Mouse (Mus musculus): ENCODE data around the gene Gnao1. TPM values are rescaled to one million over a fixed set of nuclear protein-coding genes. Genes with fewer than 3 reads are reported as not detected.

Gnao1 gene
- polyA plus RNA-seq, 1 experiment: 11.9 TPM

- H3K4me3 ChIP-seq (ENCODE audit: insufficient read depth, low read length): no peak overlapping the region
- H3K27ac ChIP-seq (ENCODE audit: insufficient read depth, low read length): no peak overlapping the region
- no peak for TF ChIP-seq CTCF (IDR thresholded peaks at IDR 0.05; ENCODE audit: borderline replicate concordance, insufficient read depth, low read length)
- TF ChIP-seq POLR2A (IDR thresholded peaks at IDR 0.05; ENCODE audit: low read depth, low read length): no peak
- no peaks in the 10 kb centered on the region for H3K4me1 ChIP-seq (ENCODE audit: control insufficient read depth, insufficient read depth, low read length)
Observed at GRCm38 (mm10) chr8:93864064-93864463, 54.3 kb downstream of the Gnao1 start.

GRCm38 (mm10) chr8:93866271-93866670 is 56.5 kb downstream of the Gnao1 start:
- TF ChIP-seq POLR2A (IDR thresholded peaks at IDR 0.05; ENCODE audit: low read depth, low read length) (no peak), CTCF (IDR thresholded peaks at IDR 0.05; ENCODE audit: borderline replicate concordance, insufficient read depth, low read length) (no peak)
- no peaks in the 10 kb centered on the region for H3K4me1 ChIP-seq (ENCODE audit: control insufficient read depth, insufficient read depth, low read length)
- no peak overlapping the region for H3K27ac ChIP-seq (ENCODE audit: insufficient read depth, low read length)
- no peak overlapping the region for H3K4me3 ChIP-seq (ENCODE audit: insufficient read depth, low read length)

- no peak overlapping the region for H3K27ac ChIP-seq (ENCODE audit: insufficient read depth, low read length)
- no peak overlapping the region for H3K4me3 ChIP-seq (ENCODE audit: insufficient read depth, low read length)
- no peak for TF ChIP-seq POLR2A (IDR thresholded peaks at IDR 0.05; ENCODE audit: low read depth, low read length)
- no peak for TF ChIP-seq CTCF (IDR thresholded peaks at IDR 0.05; ENCODE audit: borderline replicate concordance, insufficient read depth, low read length)
- no peaks in the 10 kb centered on the region for H3K4me1 ChIP-seq (ENCODE audit: control insufficient read depth, insufficient read depth, low read length)
Observed at GRCm38 (mm10) chr8:93868486-93869221, 58.9 kb downstream of the Gnao1 start.

- H3K27ac ChIP-seq (ENCODE audit: insufficient read depth, low read length): peak overlapping the region; percentile 62; the same call in 1 of the 2 replicates
- H3K4me1 ChIP-seq (ENCODE audit: control insufficient read depth, insufficient read depth, low read length): no peaks in the 10 kb centered on the region
- TF ChIP-seq POLR2A (IDR thresholded peaks at IDR 0.05; ENCODE audit: low read depth, low read length) (no peak), CTCF (IDR thresholded peaks at IDR 0.05; ENCODE audit: borderline replicate concordance, insufficient read depth, low read length) (no peak)
- H3K4me3 ChIP-seq (ENCODE audit: insufficient read depth, low read length): no peak overlapping the region
Observed at GRCm38 (mm10) chr8:93871275-93871674, 61.5 kb downstream of the Gnao1 start.

- H3K4me3 ChIP-seq (ENCODE audit: insufficient read depth, low read length): no peak overlapping the region
- no peak overlapping the region for H3K27ac ChIP-seq (ENCODE audit: insufficient read depth, low read length)
- no peak for TF ChIP-seq CTCF (IDR thresholded peaks at IDR 0.05; ENCODE audit: borderline replicate concordance, insufficient read depth, low read length)
- no peak for TF ChIP-seq POLR2A (IDR thresholded peaks at IDR 0.05; ENCODE audit: low read depth, low read length)
- no peaks in the 10 kb centered on the region for H3K4me1 ChIP-seq (ENCODE audit: control insufficient read depth, insufficient read depth, low read length)
Observed at GRCm38 (mm10) chr8:93878396-93878795, 68.6 kb downstream of the Gnao1 start.

GRCm38 (mm10) chr8:93879966-93880365 is 70.2 kb downstream of the Gnao1 start:
- Histone ChIP-seq H3K4me3 (ENCODE audit: insufficient read depth, low read length) (no peak overlapping the region), H3K4me1 (ENCODE audit: control insufficient read depth, insufficient read depth, low read length) (no peaks in the 10 kb centered on the region), H3K27ac (ENCODE audit: insufficient read depth, low read length) (no peak overlapping the region)
- TF ChIP-seq POLR2A (IDR thresholded peaks at IDR 0.05; ENCODE audit: low read depth, low read length): no peak

GRCm38 (mm10) chr8:93881381-93881780 is 71.6 kb downstream of the Gnao1 start:
- TF ChIP-seq CTCF (IDR thresholded peaks at IDR 0.05; ENCODE audit: borderline replicate concordance, insufficient read depth, low read length) (no peak), POLR2A (IDR thresholded peaks at IDR 0.05; ENCODE audit: low read depth, low read length) (no peak)
- no peak overlapping the region for H3K27ac ChIP-seq (ENCODE audit: insufficient read depth, low read length)
- no peaks in the 10 kb centered on the region for H3K4me1 ChIP-seq (ENCODE audit: control insufficient read depth, insufficient read depth, low read length)
- H3K4me3 ChIP-seq (ENCODE audit: insufficient read depth, low read length): no peak overlapping the region

GRCm38 (mm10) chr8:93883241-93883640 is 73.5 kb downstream of the Gnao1 start:
- TF ChIP-seq CTCF (IDR thresholded peaks at IDR 0.05; ENCODE audit: borderline replicate concordance, insufficient read depth, low read length) (no peak), POLR2A (IDR thresholded peaks at IDR 0.05; ENCODE audit: low read depth, low read length) (no peak)
- H3K4me3 ChIP-seq (ENCODE audit: insufficient read depth, low read length): no peak overlapping the region

GRCm38 (mm10) chr8:93883771-93884170 is 74.0 kb downstream of the Gnao1 start:
- Histone ChIP-seq H3K27ac (ENCODE audit: insufficient read depth, low read length) (no peak overlapping the region), H3K4me3 (ENCODE audit: insufficient read depth, low read length) (no peak overlapping the region), H3K4me1 (ENCODE audit: control insufficient read depth, insufficient read depth, low read length) (0 out of 2 replicates have a peak, but pooled peaks cover 5% of the 10 kb centered on the region)
- TF ChIP-seq POLR2A (IDR thresholded peaks at IDR 0.05; ENCODE audit: low read depth, low read length): no peak
- TF ChIP-seq CTCF (IDR thresholded peaks at IDR 0.05; ENCODE audit: borderline replicate concordance, insufficient read depth, low read length): no peak

More at GRCm38 (mm10) chr8:93883241-93883640, 73.5 kb downstream of the Gnao1 start:
- H3K4me1 ChIP-seq (ENCODE audit: control insufficient read depth, insufficient read depth, low read length): 0 out of 2 replicates have a peak, but pooled peaks cover under 1% of the 10 kb centered on the region
- H3K27ac ChIP-seq (ENCODE audit: insufficient read depth, low read length): no peak overlapping the region

- no peak overlapping the region for H3K27ac ChIP-seq (ENCODE audit: insufficient read depth, low read length)
- TF ChIP-seq POLR2A (IDR thresholded peaks at IDR 0.05; ENCODE audit: low read depth, low read length): no peak
- no peak for TF ChIP-seq CTCF (IDR thresholded peaks at IDR 0.05; ENCODE audit: borderline replicate concordance, insufficient read depth, low read length)
- H3K4me3 ChIP-seq (ENCODE audit: insufficient read depth, low read length): no peak overlapping the region
- H3K4me1 ChIP-seq (ENCODE audit: control insufficient read depth, insufficient read depth, low read length): peaks cover 10% of the 10 kb centered on the region
Observed at GRCm38 (mm10) chr8:93884316-93884715, 74.5 kb downstream of the Gnao1 start.
